Mouse (Mus musculus) thymus, adult 2 months (tissue): ENCODE measurements around the gene Wnk4. TPM values are rescaled to one million over a fixed set of nuclear protein-coding genes. Genes with fewer than 3 reads are reported as not detected.

ENCODE experiments used
- DNase-seq: peaks from one replicate; pipeline ENCODE4 v3.0.0; 2021
- H3K27ac ChIP-seq: fragments of 200-500 bp; 2 replicates; pipeline ENCODE4 v1.5.1; 2012; ENCODE audit warnings: low read length, control low read depth; ENCODE audit not compliant: control insufficient read depth, insufficient read depth
- H3K27me3 ChIP-seq: fragments of 200-500 bp; 2 replicates; pipeline ENCODE4 v1.6.1; 2012; ENCODE audit warnings: mild to moderate bottlenecking, low read length, moderate library complexity, mixed read lengths; ENCODE audit not compliant: control insufficient read depth, insufficient read depth
- H3K36me3 ChIP-seq: fragments of 200-500 bp; 2 replicates; pipeline ENCODE4 v1.6.1; 2012; ENCODE audit warnings: mild to moderate bottlenecking, low read length, moderate library complexity; ENCODE audit not compliant: control insufficient read depth, insufficient read depth
- H3K4me1 ChIP-seq: fragments of 200-500 bp; replicated peaks from 2 replicates; pipeline ENCODE4 v1.6.1; 2012; ENCODE audit warnings: low read length; ENCODE audit not compliant: control insufficient read depth, insufficient read depth
- H3K4me3 ChIP-seq: fragments of 200-500 bp; 2 replicates; pipeline ENCODE4 v1.5.1; 2012; ENCODE audit warnings: mild to moderate bottlenecking, low read length, control low read depth, moderate library complexity; ENCODE audit not compliant: control insufficient read depth, insufficient read depth
- CTCF ChIP-seq: fragments of 200-500 bp; IDR thresholded peaks from 2 replicates; pipeline ENCODE4 v1.5.1; 2012; ENCODE audit warnings: mild to moderate bottlenecking, control low read depth, low read length, moderate library complexity, borderline replicate concordance; ENCODE audit not compliant: control insufficient read depth, poor library complexity, insufficient read depth; ENCODE audit errors: extremely low read depth
- POLR2A ChIP-seq: fragments of 200-500 bp; IDR thresholded peaks from 2 replicates; pipeline ENCODE4 v1.6.1; 2012; ENCODE audit warnings: mild to moderate bottlenecking, low read length, control low read depth, moderate library complexity; ENCODE audit not compliant: control insufficient read depth, poor library complexity, insufficient read depth; ENCODE audit errors: extremely low read depth
- WGBS: fragments of 180-500 bp; shearing (Covaris S2); methylation state at CpG from one replicate; pipeline ENCODE4 v1.1.7; 2018; 5-methylcytosine and 5-hydroxymethylcytosine counted together
- polyA plus RNA-seq: library from polyadenylated mRNA; depleted of rRNA; stranded (reverse); fragments of >200 nt; gene quantifications from 2 replicates; pipeline ENCODE4 v1.2.3, GENCODE M21; 2012

Gene Wnk4
- polyA plus RNA-seq, 1 experiment, result 1.2 TPM

GRCm38 (mm10) chr11:101262272-101262967, 2.1 kb downstream of the Wnk4 start:
- TF ChIP-seq CTCF, result no peak
- no peak for TF ChIP-seq POLR2A

GRCm38 (mm10) chr11:101263138-101263988, 3.0 kb downstream of the Wnk4 start:
- Histone ChIP-seq H3K4me1 (peaks cover 20% of the 10 kb centered on the region), H3K36me3 (peaks cover 6% of the 10 kb centered on the region; the same call in 1 of the 2 replicates), H3K4me3 (no peak overlapping the region), H3K27me3 (peaks cover 24% of the 10 kb centered on the region), H3K27ac (no peak overlapping the region)
- no peak for DNase-seq
- WGBS, result 20% methylated on average over 32 of the region's 32 CpGs
- no peak for TF ChIP-seq POLR2A
- no peak for TF ChIP-seq CTCF

More at GRCm38 (mm10) chr11:101262272-101262967, 2.1 kb downstream of the Wnk4 start:
- Histone ChIP-seq H3K36me3 (peaks cover 6% of the 10 kb centered on the region; the same call in 1 of the 2 replicates), H3K27ac (no peak overlapping the region), H3K27me3 (peaks cover 24% of the 10 kb centered on the region), H3K4me1 (peaks cover 20% of the 10 kb centered on the region), H3K4me3 (no peak overlapping the region)
- no peak for DNase-seq
- WGBS, result 8% methylated on average over 24 of the region's 24 CpGs

- 43% methylated on average over 3 of the region's 3 CpGs for WGBS
- peaks cover 20% of the 10 kb centered on the region for H3K4me1 ChIP-seq
- H3K36me3 ChIP-seq, result peaks cover 4% of the 10 kb centered on the region; the same call in 1 of the 2 replicates
- DNase-seq, result no peak
- H3K4me3 ChIP-seq, result no peak overlapping the region
- no peak overlapping the region for H3K27ac ChIP-seq
- TF ChIP-seq CTCF (no peak), POLR2A (no peak)
- H3K27me3 ChIP-seq, result peaks cover 24% of the 10 kb centered on the region
Observed at GRCm38 (mm10) chr11:101263989-101264280, 3.6 kb downstream of the Wnk4 start.

GRCm38 (mm10) chr11:101264954-101265471, 4.6 kb downstream of the Wnk4 start:
- Histone ChIP-seq H3K4me1 (peaks cover 18% of the 10 kb centered on the region), H3K36me3 (no peaks in the 10 kb centered on the region), H3K4me3 (no peak overlapping the region), H3K27me3 (peaks cover 27% of the 10 kb centered on the region), H3K27ac (no peak overlapping the region)
- 15% methylated on average over 31 of the region's 31 CpGs for WGBS
- DNase-seq, result no peak
- TF ChIP-seq POLR2A, result no peak
- no peak for TF ChIP-seq CTCF

- no peak overlapping the region for H3K27ac ChIP-seq
- H3K27me3 ChIP-seq, result peaks cover 21% of the 10 kb centered on the region
- peaks cover 10% of the 10 kb centered on the region; the same call in 1 of the 2 replicates for H3K4me1 ChIP-seq
- WGBS, result 59% methylated on average over 6 of the region's 6 CpGs
- no peaks in the 10 kb centered on the region for H3K36me3 ChIP-seq
- no peak for DNase-seq
- TF ChIP-seq CTCF (no peak), POLR2A (no peak)
- H3K4me3 ChIP-seq, result no peak overlapping the region
Observed at GRCm38 (mm10) chr11:101265906-101266305, 5.5 kb downstream of the Wnk4 start.

GRCm38 (mm10) chr11:101269577-101270116, 9.3 kb downstream of the Wnk4 start:
- Histone ChIP-seq H3K27ac (no peak overlapping the region), H3K27me3 (peaks cover 5% of the 10 kb centered on the region; the same call in 1 of the 2 replicates), H3K36me3 (no peaks in the 10 kb centered on the region), H3K4me3 (no peak overlapping the region), H3K4me1 (0 out of 2 replicates have a peak, but pooled peaks cover 3% of the 10 kb centered on the region)
- TF ChIP-seq CTCF, result no peak
- TF ChIP-seq POLR2A, result no peak
- 61% methylated on average over 10 of the region's 10 CpGs for WGBS
- DNase-seq, result no peak
